Mouse (Mus musculus) lung, postnatal 14 days (tissue): ENCODE results near the gene Rassf5.
A peak's percentile ranks its signal among the peaks of the same experiment; 100 is the strongest.
"Not testable (repeated sequence)": the region's sequence is repeated elsewhere in the genome, so short reads cannot be mapped to it uniquely, and the experiment has no call there.

Source experiments
- DNase-seq: peaks from one replicate; pipeline ENCODE4 v3.0.0; 2021

Rassf5 gene

DNA sequence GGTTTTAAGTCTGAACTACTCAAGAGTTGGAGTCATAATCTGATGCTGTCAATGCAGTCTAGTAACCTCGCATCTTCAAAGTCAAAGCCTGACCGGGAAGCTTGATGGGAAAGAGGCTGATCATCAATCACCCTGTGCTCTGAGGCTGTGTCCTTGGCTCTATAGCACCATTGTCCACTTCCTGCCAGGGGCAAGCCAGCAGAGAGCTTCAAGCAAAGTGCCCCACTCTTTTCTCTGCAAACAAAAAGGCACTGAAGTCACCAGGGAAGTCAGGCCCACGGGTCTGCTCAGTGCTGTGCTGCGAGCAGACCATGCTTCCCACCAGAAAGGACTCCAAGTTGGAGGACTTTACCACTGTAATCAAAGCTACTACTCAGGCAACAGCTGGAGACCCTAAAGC lies 67.8 kb downstream of the Rassf5 start:
- DNase-seq = no peak

DNA sequence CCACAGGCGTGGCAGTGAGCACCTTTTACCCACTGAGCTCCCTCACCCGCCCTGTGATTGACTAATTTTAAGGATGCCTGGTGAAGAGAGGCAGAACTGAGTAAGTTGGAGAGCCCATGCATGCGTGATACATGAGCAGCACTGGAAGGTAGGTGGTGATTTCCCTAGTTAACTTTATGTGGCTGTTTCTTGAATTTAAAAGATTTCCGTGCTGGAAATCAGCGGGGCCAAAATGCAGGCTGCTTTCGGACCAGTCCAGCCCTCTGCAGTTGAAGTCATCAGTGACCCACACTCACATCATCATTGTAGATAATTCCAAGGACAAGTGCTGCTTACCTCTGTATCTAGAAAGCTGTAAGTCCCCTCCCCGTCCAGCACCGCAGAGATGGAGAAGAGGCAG lies 69.2 kb downstream of the Rassf5 start:
- no peak for DNase-seq

DNA sequence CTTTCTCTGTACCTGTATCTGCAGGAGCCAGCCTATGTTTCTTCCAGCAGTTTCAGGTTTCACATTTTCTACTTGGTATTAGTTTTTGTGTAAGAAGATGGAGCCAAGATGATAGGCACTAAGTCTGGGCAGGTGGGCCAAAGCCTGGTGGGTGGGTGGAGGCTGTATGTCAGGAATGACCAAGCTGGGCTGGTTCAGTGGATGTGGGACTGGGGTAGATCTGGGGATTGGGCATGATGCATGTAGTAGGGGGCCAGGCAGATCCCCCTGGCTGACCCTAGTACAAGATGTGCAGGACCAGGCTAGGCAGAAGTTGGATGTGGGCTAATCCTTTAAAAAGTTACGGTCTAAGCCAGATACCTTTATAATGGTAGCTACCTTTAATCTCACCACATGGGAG lies 69.9 kb downstream of the Rassf5 start:
- no peak for DNase-seq

GRCm38 (mm10) chr1:131174299-131174861 lies 70.7 kb downstream of the Rassf5 start:
- no peak for DNase-seq

GRCm38 (mm10) chr1:131173809-131174208 lies 71.2 kb downstream of the Rassf5 start:
- DNase-seq = no peak

DNA sequence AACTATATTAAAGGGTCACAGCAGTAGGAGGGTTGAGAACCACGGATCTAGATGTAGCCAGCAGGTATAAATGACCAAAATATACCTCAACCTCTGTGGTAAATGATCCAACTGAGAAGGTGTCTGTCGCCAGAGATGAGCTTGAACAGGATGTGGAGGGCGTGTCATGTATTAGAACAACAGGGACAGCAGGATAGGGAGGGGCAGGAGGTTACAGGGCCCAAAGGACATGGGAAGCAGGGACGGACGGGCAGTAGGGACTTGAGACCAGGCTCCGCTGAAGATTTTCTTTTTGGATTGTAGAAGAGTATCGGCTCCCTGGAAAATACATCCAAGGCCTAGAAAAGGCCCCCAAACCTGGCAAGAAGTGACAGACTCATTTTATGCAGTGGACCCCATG lies 72.1 kb downstream of the Rassf5 start:
- peak; percentile 36 for DNase-seq

GRCm38 (mm10) chr1:131167612-131168011 lies 77.4 kb downstream of the Rassf5 start:
- DNase-seq = no peak

GRCm38 (mm10) chr1:131164427-131164826 lies 80.6 kb downstream of the Rassf5 start:
- no peak for DNase-seq

GRCm38 (mm10) chr1:131161091-131161490 lies 84.0 kb downstream of the Rassf5 start:
- no peak for DNase-seq

- DNase-seq = not testable (repeated sequence)
These were observed 85.3 kb downstream of the Rassf5 start for GRCm38 (mm10) chr1:131159573-131160327.

GRCm38 (mm10) chr1:131155456-131155855 lies 89.6 kb downstream of the Rassf5 start:
- DNase-seq = peak; percentile 58

DNA sequence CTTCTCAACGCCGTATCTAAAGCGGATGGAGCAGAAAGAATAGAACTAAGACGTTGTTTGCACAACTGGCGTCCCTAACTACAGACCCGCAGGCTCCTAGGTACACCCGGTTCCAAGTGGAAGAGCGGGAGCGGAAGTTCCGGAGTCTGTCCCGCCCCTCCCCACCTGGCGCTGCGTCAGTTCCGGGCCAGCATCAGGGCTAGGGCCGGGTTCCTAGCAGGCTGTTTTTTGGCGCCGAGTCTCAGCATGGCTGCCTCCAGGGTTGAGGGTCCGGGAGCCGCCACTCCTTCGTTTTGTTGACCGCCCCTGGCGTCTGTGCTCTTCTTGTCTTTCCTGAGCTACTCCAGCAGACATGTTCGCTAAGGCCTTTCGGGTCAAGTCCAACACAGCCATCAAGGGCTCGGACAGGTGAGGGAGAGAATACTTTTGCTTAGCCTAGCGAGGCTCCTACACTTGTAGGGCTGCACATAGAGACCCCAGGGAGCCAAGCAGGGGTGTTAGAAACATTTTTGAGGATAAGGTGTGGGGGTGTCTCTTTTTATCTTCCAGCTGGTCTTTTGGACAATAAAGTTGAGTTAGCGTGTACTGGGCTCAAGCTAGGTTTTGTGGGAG lies 91.9 kb downstream of the Rassf5 start, which contains the start of gene Eif2d:
Gene Eif2d (plus strand): TSS at position 164 of the 612 bp plus-strand sequence.
- peak; percentile 90 for DNase-seq

DNA sequence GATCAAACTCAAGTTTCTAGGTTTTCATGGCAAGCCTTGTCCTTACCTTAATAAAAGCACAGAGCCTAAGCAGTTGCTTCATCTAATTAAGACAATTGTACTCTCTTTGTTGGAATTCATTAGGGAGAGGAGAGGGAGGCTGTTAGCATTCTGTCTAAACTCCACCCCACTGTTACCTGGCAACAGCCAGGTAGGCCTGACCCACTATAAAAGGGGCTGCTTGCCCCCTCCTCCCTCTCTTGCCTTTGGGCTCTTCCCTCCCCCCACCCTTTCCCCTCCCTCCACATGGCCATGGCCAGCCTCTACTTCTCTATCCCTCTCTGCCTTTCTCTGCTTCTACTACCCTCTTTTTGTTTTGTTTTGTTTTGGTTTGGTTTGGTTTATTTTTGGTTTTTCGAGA lies 95.6 kb downstream of the Rassf5 start:
- no peak for DNase-seq

- no peak for DNase-seq
These were observed 98.9 kb downstream of the Rassf5 start for GRCm38 (mm10) chr1:131146181-131146614.

DNA sequence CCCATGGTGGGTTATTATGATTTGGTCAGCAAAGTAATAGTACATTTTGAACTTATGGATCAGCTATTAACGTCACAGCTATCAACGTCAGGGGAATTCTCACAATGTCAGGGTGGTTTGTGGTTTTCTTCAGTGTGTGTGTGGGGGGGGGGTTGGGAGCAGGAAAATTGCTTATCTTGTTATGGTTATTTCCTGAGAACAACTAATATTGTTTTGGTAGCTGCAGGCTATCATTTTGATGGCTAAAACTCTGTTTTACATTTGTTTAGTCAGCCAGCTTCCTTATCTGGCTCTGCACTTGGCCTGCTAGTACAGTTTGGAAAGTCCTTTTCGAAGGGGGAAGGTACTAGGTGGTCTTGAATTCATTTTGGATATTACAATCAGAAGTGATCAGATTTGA lies 99.8 kb downstream of the Rassf5 start:
- not testable (repeated sequence) for DNase-seq

DNA sequence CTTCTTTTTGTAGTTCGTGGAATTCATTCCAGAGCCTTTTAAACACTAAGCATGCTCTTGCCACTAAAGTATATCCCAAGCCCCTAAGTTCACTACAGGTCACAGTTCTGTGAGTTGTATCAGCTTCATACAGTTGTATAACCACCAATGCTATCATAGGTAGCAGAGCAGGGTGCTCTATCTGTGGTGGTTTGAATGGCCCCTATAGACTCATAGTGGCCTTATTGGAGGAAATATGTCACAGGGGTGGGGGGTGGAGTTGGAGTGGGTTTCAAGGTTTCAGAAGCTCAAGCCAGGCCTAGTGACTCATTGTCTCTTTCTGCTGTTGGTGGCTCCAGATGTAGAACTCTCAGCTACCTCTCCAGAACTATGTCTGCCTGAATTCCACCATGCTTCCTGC lies 102.6 kb downstream of the Rassf5 start:
- no peak for DNase-seq

DNA sequence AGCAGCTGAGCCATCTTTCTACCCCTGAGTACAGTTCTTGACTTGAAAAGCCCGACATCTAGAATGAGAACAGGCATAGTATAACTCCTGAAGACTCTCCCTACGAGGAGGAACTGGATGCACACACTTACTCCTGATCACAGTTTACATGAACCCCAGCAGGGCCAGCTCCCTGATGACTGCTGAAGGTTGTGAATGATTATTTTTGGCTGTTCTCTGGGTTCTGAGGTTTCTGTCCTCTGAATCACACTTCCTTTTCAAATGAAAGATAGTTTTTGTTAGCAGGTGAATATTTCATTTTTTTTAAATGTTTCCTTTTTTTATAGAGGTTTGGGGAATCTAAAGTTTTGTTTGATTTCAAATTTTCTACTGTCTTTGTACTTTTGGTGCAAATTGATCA lies 103.6 kb downstream of the Rassf5 start:
- no peak for DNase-seq

- peak; percentile 30 for DNase-seq
These were observed 105.7 kb downstream of the Rassf5 start for GRCm38 (mm10) chr1:131139102-131140095.

GRCm38 (mm10) chr1:131138191-131139016 lies 106.7 kb downstream of the Rassf5 start, which contains the start of gene Dyrk3:
Gene Dyrk3, minus strand, starts transcription at chr1:131138340.
- peak; percentile 91 for DNase-seq

- no peak for DNase-seq
These were observed 107.3 kb downstream of the Rassf5 start for GRCm38 (mm10) chr1:131137717-131138118.

GRCm38 (mm10) chr1:131137111-131137510 lies 107.9 kb downstream of the Rassf5 start:
- no peak for DNase-seq
